Mouse (Mus musculus) cerebellum, adult 2 months (tissue): Measurements from ENCODE around the gene 1700025G04Rik.

Experiments used
- CTCF ChIP-seq: fragments of 200-500 bp; IDR thresholded peaks from 2 replicates; pipeline ENCODE4 v1.5.1; 2011; ENCODE audit warnings: low read depth, mild to moderate bottlenecking, control low read depth, low read length, moderate library complexity, borderline replicate concordance; ENCODE audit not compliant: insufficient read depth
- POLR2A ChIP-seq: fragments of 200-500 bp; IDR thresholded peaks from 2 replicates; pipeline ENCODE4 v1.6.1; 2011; ENCODE audit warnings: low read length, control low read depth, borderline replicate concordance; ENCODE audit not compliant: insufficient read depth

GRCm38 (mm10) chr1:152106136-152106535 is 16.2 kb upstream of the 1700025G04Rik start:
- TF ChIP-seq CTCF (no peak), POLR2A (no peak)
